Mouse (Mus musculus): ENCODE measurements around the gene Timm50.

Gene Timm50

GRCm38 (mm10) chr7:28325293-28325692 lies 13.4 kb upstream of the Timm50 start:
- no peak for DNase-seq

DNA sequence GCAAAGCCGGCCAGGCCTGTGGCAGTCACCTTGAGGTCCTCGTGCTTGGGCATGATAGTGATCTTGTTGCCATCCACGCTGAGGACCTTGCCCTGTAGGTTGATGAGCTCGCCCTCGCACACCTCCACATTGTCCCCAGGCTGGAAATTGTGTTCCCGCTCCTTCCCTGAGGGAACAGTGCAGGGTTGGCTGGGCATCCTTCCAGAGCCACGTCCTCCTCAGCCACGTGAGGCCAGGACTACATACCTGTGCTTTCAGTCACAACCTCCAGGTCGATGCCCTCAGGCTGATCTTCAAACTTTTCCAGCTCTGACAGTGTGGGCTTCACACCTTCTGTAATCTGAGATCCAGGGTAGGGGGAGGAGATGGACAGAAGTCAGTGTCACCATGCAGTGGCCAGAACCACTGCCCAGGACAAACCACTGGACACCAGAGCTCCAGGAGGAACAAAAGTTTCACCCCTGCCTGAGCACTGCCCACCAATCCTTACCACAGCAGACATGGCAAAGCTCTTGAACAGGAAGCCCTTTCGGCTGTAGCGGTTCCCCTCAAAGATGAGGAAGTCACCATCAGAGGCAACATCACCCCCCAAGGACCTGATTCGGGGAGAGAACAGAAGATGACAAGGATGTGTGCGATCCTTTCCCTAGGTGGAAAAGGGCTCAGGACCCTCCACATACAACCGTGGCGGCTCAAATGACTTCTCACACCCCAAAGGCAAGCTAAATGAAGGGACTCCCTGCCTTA lies 10.3 kb upstream of the Timm50 start:
- no peak for DNase-seq

DNA sequence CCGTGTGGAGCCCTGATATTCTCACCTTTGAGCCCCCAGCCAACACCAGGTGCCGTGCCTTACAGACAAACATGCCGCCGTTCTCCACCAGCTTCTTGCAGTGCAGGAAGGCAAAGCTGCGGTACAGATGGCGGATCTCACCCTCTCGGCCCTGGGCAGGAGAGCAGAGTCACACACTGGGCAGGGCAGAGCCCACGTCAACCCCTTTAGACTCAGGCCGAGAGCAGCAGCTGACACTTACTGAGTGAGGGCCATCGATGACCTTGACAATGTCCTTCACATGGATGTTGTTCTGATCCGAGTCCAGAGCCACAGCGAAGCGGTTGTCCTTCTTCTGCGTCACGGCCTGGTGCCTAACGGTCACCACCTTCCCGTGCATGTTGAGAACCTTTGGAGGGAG lies 6.8 kb upstream of the Timm50 start:
- no peak for DNase-seq

- DNase-seq, result no peak
Observed at GRCm38 (mm10) chr7:28318036-28318435, 6.2 kb upstream of the Timm50 start.

GRCm38 (mm10) chr7:28311151-28311925 lies 534 bp downstream of the Timm50 start:
- no peak for DNase-seq

DNA sequence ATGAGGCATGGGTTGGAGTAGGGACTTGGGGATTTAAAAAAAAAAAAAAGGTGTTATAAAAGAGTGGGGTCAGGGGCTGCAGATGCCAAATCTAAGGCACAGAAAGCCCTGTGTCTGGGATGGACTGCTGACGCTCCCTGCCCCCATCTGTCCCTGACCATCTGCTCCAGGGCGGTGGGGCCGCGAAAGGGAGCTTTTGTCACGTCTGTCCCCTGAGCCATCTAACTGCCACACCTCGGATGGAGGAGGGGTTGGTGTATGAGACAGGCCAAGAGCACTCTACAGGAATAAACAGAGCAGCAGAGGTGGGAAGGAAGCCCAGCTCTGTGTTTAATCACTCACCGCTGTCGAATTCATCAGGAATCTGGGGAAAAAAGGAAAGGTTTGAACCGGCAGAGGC lies 2.1 kb downstream of the Timm50 start:
- no peak for DNase-seq

DNA sequence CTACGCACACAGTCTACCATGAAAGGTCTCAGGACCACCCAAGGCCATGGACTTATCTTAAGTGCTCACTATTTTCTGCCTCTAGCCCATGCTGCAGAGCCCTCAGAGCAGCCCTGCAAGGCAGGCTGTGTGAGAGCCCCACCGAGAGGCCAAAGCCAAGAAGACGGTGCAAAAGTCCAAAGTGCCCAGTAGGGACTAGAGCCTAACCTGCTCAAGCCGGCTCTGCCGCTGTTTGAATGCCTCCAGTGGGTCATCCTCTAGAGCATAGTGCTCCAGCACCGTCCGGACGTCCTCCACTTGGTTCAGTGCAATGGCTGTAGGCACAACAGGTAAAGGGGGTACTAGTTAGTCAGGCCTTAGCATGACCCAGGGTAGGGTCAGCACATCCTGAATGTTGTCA lies 5.7 kb downstream of the Timm50 start:
- no peak for DNase-seq

DNA sequence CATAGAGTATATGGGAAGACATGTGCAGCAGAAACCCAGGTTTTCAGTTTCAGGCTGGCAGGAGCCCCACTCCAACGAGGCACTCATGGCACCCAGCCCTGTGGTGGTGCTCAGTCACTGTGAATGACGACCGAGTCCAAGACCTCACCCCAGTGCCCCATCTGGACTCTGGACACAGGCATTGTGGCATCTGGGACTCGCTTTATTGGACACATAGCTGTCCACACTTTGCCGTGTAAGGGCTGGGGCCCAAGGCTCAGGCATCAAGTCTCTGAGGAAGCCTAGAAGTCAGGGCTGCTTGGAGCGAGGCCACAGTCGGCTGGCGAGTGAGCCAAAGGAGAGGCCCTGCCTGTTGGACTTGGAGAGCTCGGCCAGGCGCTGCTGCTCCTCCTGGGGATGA lies 6.2 kb downstream of the Timm50 start:
- no peak for DNase-seq

GRCm38 (mm10) chr7:28301616-28302433 lies 10.0 kb downstream of the Timm50 start, which contains the start of gene Dll3:
Dll3 (minus strand) TSS chr7:28302238.
- peak; percentile 79 for DNase-seq

- peak; percentile 58 for DNase-seq
Observed at GRCm38 (mm10) chr7:28298837-28299625, 12.8 kb downstream of the Timm50 start.

DNA sequence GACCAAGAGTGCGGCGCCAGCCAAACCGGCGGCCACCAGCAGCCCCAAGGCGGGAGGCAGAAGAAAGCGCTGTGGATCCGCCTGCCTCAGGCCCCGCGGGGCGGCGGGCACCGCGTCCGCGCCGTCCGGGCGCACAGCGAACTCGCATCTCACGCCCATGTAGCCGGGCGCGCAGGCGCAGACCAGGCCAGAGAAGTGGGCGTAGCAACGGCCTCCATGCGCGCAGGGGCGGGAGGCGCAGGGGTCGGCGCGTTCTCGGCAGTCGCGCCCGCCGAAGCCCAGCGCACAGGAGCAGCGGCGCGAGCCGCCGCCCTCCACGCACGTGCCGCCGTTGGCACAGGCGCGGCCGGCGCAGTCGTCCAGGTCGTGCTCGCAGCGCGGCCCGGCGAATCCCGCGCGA lies 17.4 kb downstream of the Timm50 start:
- peak; percentile 68 for DNase-seq

DNA sequence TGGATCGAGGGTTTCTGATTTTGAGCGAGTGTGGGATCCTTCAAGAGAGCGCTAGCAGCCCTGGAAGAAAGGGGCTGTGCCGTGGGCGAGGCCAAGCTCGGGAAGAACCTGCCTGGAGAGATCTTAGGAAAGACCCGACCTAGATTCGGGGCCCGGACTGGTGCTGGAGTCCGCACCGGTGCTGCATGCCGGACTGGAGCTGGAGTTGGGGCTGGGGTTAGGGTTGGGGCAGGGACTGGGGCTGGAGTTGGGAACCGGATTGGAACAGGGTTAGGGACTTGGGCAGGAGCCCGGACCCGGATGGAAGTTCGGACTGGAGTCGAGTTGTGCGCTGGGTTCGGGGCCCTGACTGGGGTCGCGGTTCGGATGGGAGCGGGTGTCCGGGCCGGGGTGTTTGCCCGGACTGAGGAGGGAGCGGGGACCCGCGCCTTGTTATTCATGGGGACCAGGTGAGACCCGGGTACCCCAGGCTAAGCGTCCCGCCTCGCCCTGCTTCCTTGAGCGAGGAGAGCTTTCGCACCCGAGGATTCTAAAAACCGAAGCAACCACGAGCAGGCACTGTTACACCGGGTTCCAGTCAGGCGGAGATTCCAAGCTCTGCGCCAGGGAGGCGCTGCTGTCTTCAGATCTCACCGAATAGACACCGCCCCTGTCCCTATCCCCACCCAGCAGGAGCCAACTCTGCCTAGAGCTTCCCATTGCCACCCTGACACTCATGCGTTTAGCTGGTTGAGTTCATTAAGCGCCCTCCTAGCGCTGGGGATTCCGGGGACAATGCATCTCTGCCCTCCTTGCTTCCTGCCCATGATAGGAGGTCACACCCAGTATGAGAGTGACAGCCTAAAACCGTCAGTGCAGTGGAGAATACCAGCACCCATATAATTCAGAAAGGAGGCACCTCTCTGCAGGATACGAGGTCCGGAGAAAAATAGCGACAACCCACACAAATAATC lies 21.0 kb downstream of the Timm50 start, which contains the start of gene Selenov:
Gene Selenov, minus strand, starts transcription at position 549 of the 953 bp plus-strand sequence.
- DNase-seq, result no peak

DNA sequence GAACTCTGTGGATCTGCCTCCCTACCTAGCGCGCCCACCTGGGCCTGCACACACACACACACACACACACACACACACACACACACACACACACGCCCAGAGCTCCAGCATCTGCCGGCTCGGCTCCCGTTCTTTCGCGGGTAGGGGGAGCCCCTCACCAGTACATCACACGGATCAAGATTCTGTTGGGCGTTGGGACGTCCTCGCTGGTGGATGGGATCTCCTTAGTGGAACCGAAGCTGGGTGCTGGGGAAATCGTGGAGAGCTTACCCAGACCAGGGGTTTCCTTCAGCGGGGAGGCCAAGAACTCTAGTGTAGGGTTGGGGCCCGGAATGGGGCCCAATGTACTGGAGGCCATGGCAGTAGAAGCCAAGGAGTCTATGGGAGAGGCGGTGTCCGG lies 21.7 kb downstream of the Timm50 start:
- peak; percentile 52 for DNase-seq

DNA sequence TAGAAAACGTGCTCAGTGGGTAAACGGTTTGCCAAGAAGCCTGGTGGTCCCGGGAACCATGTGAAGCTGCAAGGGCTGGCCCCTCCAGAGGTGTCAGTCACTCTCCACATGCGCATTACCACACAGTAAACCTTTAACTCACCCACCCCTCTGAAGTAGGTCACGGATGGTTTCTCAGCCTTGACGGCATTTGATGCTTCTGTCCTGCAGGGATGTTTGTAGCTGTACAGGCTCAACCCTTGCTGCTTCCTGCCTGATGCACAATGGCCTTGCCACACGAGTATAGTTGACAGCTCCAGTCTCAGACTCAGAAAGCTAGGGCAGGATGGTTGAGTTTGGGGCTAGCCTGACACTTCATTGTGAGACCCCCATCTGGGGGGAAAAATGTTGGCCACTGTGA lies 31.2 kb downstream of the Timm50 start:
- peak; percentile 49 for DNase-seq

- no peak for DNase-seq
Observed at GRCm38 (mm10) chr7:28278279-28278652, 33.6 kb downstream of the Timm50 start.

DNA sequence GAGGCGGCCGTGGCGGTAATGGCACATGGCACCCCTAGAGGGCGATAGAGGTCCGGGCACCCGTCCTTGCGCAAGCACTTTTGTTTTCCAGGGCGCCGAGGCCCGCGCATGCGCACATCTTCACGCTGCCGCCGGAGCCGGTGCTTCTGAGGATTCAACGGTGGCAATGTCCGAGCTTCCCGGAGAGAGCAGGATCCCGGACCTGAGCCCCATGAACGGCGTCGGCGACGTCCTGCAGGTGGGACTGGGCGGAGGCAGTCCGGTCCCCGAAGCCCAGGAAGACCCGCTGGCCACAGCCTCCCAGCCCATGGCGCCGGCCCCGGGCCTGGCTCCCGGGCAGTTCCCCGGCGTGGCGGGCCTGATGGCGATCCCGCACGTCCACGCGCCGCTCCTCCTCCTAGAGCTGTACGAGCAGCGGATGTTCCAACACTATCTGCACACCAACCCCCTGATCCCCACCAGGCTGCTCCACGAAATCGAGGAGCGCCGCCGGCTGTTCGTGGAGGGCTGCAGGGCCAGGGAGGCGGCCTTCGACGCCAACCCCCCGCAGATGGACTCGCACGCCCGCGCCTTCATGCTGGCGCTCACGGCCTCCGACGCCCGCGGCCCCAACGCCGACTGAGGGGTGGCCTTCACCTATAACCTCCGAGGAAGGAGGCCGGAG lies 34.1 kb downstream of the Timm50 start, which contains the start of gene Eid2b:
Gene Eid2b, plus strand, starts transcription at position 125 of the 664 bp plus-strand sequence.
- DNase-seq, result peak; percentile 98

- no peak for DNase-seq
Observed at GRCm38 (mm10) chr7:28277237-28277614, 34.6 kb downstream of the Timm50 start.

- DNase-seq, result no peak
Observed at GRCm38 (mm10) chr7:28271761-28272160, 40.1 kb downstream of the Timm50 start.

DNA sequence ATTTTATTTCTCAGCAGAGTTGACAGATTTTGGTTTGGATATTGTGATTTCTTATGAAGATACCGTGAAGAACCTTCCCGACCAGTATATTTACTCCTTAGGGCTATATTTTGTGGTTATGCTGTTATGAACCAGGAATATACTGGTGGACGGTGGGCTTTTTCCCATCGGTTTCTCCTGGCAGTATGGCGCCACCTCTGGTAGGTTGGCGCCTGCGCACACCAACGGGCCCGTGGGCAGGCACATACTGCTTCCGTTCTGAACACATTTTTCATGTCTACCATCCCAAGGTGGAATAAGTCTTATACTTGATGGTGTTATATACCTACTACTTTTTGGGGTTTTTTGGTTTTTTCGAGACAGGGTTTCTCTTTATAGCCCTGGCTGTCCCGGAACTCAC lies 42.5 kb downstream of the Timm50 start:
- DNase-seq, result no peak

- DNase-seq, result no peak
Observed at GRCm38 (mm10) chr7:28268576-28268975, 43.3 kb downstream of the Timm50 start.

Data from thymus, postnatal 4 days (tissue).